Mouse (Mus musculus) G1E (cell line): ENCODE measurements at regions not wholly inside any gene's neighbourhood (a gene's known extent, or its start where the extent isn't known, plus 50 kb on each side); places are given as distances from the start of the nearest gene placed in this dataset.

ENCODE experiments used
- ATAC-seq: 2 replicates; pipeline ENCODE4 v1.8.0; 2016; ENCODE audit warnings: mild to moderate bottlenecking; ENCODE audit not compliant: insufficient number of reproducible peaks, poor library complexity, low FRiP score, severe bottlenecking; ENCODE audit errors: extremely low read depth
- DNase-seq: peaks from one replicate; pipeline ENCODE4 v3.0.0; 2012; ENCODE audit warnings: low spot score
- H3K27me3 ChIP-seq: 2 replicates; pipeline ENCODE4 v1.6.1; 2012; ENCODE audit warnings: mild to moderate bottlenecking, low read length, inconsistent platforms; ENCODE audit not compliant: insufficient read depth
- H3K36me3 ChIP-seq: replicated peaks from 2 replicates; pipeline ENCODE3; 2012; ENCODE audit warnings: mild to moderate bottlenecking, inconsistent platforms
- H3K4me1 ChIP-seq: 2 replicates; pipeline ENCODE4 v1.6.1; 2012; ENCODE audit warnings: low read depth, low read length, inconsistent platforms, mixed read lengths; ENCODE audit not compliant: insufficient read depth
- H3K4me3 ChIP-seq: 2 replicates; pipeline ENCODE4 v1.5.1; 2012; ENCODE audit warnings: low read depth, mild to moderate bottlenecking, inconsistent platforms, low read length, moderate library complexity, mixed read lengths
- H3K9me3 ChIP-seq: replicated peaks from 2 replicates; pipeline ENCODE4 v1.6.1; 2012; ENCODE audit warnings: inconsistent platforms
- CTCF ChIP-seq: IDR thresholded peaks from 2 replicates; pipeline ENCODE4 v1.5.1; 2012; ENCODE audit warnings: low read depth, low read length, inconsistent platforms, mixed read lengths
- GATA1 ChIP-seq: IDR thresholded peaks from 2 replicates; pipeline ENCODE4 v1.6.1; 2012; ENCODE audit warnings: borderline replicate concordance, low read length, inconsistent platforms, mixed read lengths
- GATA2 ChIP-seq: IDR thresholded peaks from 2 replicates; pipeline ENCODE4 v1.6.1; 2012; ENCODE audit warnings: low read depth, low read length, inconsistent platforms, borderline replicate concordance
- POLR2AphosphoS5 ChIP-seq: IDR thresholded peaks from 2 replicates; pipeline ENCODE4 v1.6.1; 2012; ENCODE audit warnings: low read depth, low read length, inconsistent platforms; ENCODE audit not compliant: insufficient replicate concordance
- TAL1 ChIP-seq: conservative IDR thresholded peaks from 2 replicates; pipeline ENCODE4 v1.6.1; 2012; ENCODE audit warnings: low read depth, low read length, inconsistent platforms, mixed read lengths

- no peaks in the 10 kb centered on the region for H3K27me3 ChIP-seq
- H3K4me3 ChIP-seq = no peak overlapping the region
- ATAC-seq (no peak), DNase-seq (no peak)
- peaks cover 28% of the 10 kb centered on the region; the same call in 1 of the 2 replicates for H3K9me3 ChIP-seq
- H3K4me1 ChIP-seq = no peaks in the 10 kb centered on the region
- no peaks in the 10 kb centered on the region for H3K36me3 ChIP-seq
- TF ChIP-seq POLR2AphosphoS5 (no peak), CTCF (no peak), GATA1 (no peak), TAL1 (no peak), GATA2 (no peak)
Measured at GRCm38 (mm10) chr14:99785106-99785505, 486.6 kb downstream of the Klf5 start.

GRCm38 (mm10) chr14:99786367-99786766 lies 487.9 kb downstream of the Klf5 start:
- no peak for DNase-seq
- H3K36me3 ChIP-seq = no peaks in the 10 kb centered on the region
- H3K9me3 ChIP-seq = peaks cover 30% of the 10 kb centered on the region
- H3K27me3 ChIP-seq = no peaks in the 10 kb centered on the region
- no peak for TF ChIP-seq GATA1
- no peak for ATAC-seq
- no peak overlapping the region for H3K4me3 ChIP-seq
- H3K4me1 ChIP-seq = no peaks in the 10 kb centered on the region

- Histone ChIP-seq H3K4me1 (no peaks in the 10 kb centered on the region), H3K9me3 (peaks cover 22% of the 10 kb centered on the region), H3K4me3 (no peak overlapping the region), H3K36me3 (no peaks in the 10 kb centered on the region), H3K27me3 (no peaks in the 10 kb centered on the region)
- TF ChIP-seq GATA2 = no peak
- TF ChIP-seq POLR2AphosphoS5 = no peak
- no peak for ATAC-seq
- no peak for DNase-seq
Measured at GRCm38 (mm10) chr14:99788185-99788584, 489.7 kb downstream of the Klf5 start.

GRCm38 (mm10) chr14:99796293-99796692 lies 488.2 kb downstream of the Klf12 start:
- Histone ChIP-seq H3K4me1 (no peaks in the 10 kb centered on the region), H3K9me3 (peaks cover 20% of the 10 kb centered on the region), H3K27me3 (no peaks in the 10 kb centered on the region), H3K36me3 (no peaks in the 10 kb centered on the region), H3K4me3 (no peak overlapping the region)
- ATAC-seq = no peak
- DNase-seq = no peak
- no peak for TF ChIP-seq GATA1
- no peak for TF ChIP-seq GATA2
- TF ChIP-seq TAL1 = no peak
- no peak for TF ChIP-seq POLR2AphosphoS5
- TF ChIP-seq CTCF = no peak

GRCm38 (mm10) chr14:99806052-99806451 lies 478.4 kb downstream of the Klf12 start:
- DNase-seq (no peak), ATAC-seq (no peak)
- no peaks in the 10 kb centered on the region for H3K36me3 ChIP-seq
- H3K27me3 ChIP-seq = no peaks in the 10 kb centered on the region
- H3K9me3 ChIP-seq = peaks cover 17% of the 10 kb centered on the region
- no peak overlapping the region for H3K4me3 ChIP-seq
- TF ChIP-seq GATA2 (no peak), TAL1 (no peak)
- H3K4me1 ChIP-seq = no peaks in the 10 kb centered on the region

GRCm38 (mm10) chr14:99806599-99806998 lies 477.9 kb downstream of the Klf12 start:
- Histone ChIP-seq H3K9me3 (peaks cover 17% of the 10 kb centered on the region), H3K4me3 (no peak overlapping the region), H3K36me3 (no peaks in the 10 kb centered on the region), H3K4me1 (no peaks in the 10 kb centered on the region), H3K27me3 (no peaks in the 10 kb centered on the region)
- DNase-seq (no peak), ATAC-seq (no peak)
- TF ChIP-seq GATA1 (no peak), POLR2AphosphoS5 (no peak), CTCF (no peak), TAL1 (no peak), GATA2 (no peak)

GRCm38 (mm10) chr14:99812741-99813485 lies 471.6 kb downstream of the Klf12 start:
- no peaks in the 10 kb centered on the region for H3K36me3 ChIP-seq
- H3K9me3 ChIP-seq = peaks cover 14% of the 10 kb centered on the region
- no peak for DNase-seq
- no peak for TF ChIP-seq GATA2
- TF ChIP-seq CTCF = no peak
- no peak for TF ChIP-seq GATA1
- TF ChIP-seq TAL1 = no peak
- no peak for TF ChIP-seq POLR2AphosphoS5
- H3K4me3 ChIP-seq = no peak overlapping the region
- no peaks in the 10 kb centered on the region for H3K27me3 ChIP-seq
- no peaks in the 10 kb centered on the region for H3K4me1 ChIP-seq
- no peak for ATAC-seq
